Mouse (Mus musculus): ENCODE results near the gene Taf4. TPM values are rescaled to one million over a fixed set of nuclear protein-coding genes. Genes with fewer than 3 reads are reported as not detected.

Gene Taf4
- total RNA-seq, 2 experiments from 2014 or later: 22.5 to 23.4 TPM

- Histone ChIP-seq H3K27ac (no peak overlapping the region), H3K4me3 (no peak overlapping the region)
- peak; percentile 69 for TF ChIP-seq CTCF (conservative IDR thresholded peaks at IDR 0.05)
- DNase-seq (ENCODE audit: low spot score in 2 of 2): peak; percentile 34 to 69
Measured at GRCm38 (mm10) chr2:179916877-179917673, 59.4 kb downstream of the Taf4 start.

DNA sequence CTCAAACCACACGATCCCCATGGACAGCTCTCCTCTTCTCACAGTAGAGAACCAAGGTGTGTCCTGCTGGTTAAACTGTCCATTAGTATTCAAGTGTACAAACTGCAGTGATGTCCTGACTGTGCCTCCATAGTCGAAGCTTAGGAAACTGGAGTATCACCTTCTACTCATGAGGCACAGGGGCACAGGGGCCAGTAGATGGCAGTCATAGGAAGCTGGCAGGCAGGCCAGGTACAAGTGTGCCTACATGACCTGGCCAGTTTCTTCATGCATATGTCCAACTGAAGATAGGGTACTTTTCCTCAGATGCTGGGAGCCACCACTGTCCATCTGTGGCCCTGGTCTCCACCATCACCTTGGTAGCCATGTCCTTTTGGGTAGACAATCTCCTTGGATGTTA, 62.2 kb downstream of the Taf4 start:
- H3K4me3 ChIP-seq: no peak overlapping the region
- DNase-seq (ENCODE audit: low spot score in 2 of 2): no peak
- peak; percentile 54 for TF ChIP-seq CTCF (conservative IDR thresholded peaks at IDR 0.05)
- H3K27ac ChIP-seq: no peak overlapping the region

GRCm38 (mm10) chr2:179913349-179913748, 63.1 kb downstream of the Taf4 start:
- Histone ChIP-seq H3K4me3 (no peak overlapping the region), H3K27ac (no peak overlapping the region)
- DNase-seq (ENCODE audit: low spot score in 2 of 2): no peak
- no peak for TF ChIP-seq CTCF (conservative IDR thresholded peaks at IDR 0.05)

- no peak overlapping the region for H3K27ac ChIP-seq
- TF ChIP-seq CTCF (conservative IDR thresholded peaks at IDR 0.05): no peak
- no peak overlapping the region for H3K4me3 ChIP-seq
- no peak for DNase-seq (ENCODE audit: low spot score in 2 of 2)
Measured at GRCm38 (mm10) chr2:179912911-179913310, 63.5 kb downstream of the Taf4 start.

DNA sequence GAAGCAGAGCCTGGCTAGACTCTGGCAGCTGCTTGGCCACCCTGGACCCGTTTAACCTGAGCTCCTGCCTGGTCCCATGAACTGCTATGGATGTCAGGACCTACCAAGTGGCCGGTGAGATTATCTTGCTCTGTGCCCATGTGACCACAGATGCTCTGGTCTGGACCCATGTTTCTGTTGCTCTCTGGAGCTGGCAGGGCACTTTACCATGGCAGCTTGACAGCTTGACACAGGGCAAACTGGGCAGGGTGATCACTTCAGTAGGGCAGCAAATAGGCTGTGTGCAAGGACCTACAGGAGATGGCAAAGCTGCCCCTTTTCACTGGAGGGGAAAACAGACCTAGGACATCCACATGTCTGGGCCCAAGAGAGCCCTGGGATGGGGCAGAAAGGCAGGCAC, 79.5 kb downstream of the Taf4 start:
- Histone ChIP-seq H3K4me3 (no peak overlapping the region), H3K27ac (no peak overlapping the region)
- no peak for TF ChIP-seq CTCF (conservative IDR thresholded peaks at IDR 0.05)
- no peak for DNase-seq (ENCODE audit: low spot score in 2 of 2)

DNA sequence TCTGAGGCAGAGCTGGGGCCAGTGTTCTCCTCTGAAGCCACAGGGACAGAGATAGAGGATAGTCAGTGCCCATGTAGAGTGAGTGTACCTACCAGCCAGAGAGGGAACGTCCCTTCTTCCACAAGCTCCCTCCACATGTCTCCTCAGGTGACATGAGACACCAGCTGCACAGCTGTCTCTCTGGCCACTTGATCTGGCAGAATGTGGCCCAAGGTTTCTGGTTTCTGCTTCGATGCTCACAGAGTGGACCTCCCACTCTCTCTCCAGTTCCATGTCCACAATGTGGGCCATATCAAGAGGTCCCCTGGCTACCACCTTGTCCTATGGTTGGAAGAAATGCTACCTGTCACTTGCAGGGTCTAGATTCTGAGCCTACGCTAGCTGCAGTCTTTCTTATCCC, 85.4 kb downstream of the Taf4 start:
- no peak overlapping the region for H3K27ac ChIP-seq
- TF ChIP-seq CTCF (conservative IDR thresholded peaks at IDR 0.05): no peak
- DNase-seq (ENCODE audit: low spot score in 2 of 2): no peak
- no peak overlapping the region for H3K4me3 ChIP-seq

- no peak for TF ChIP-seq CTCF (conservative IDR thresholded peaks at IDR 0.05)
- no peak overlapping the region for H3K27ac ChIP-seq
- DNase-seq (ENCODE audit: low spot score in 2 of 2): no peak
- H3K4me3 ChIP-seq: no peak overlapping the region
Measured at GRCm38 (mm10) chr2:179884561-179884960, 91.9 kb downstream of the Taf4 start.

GRCm38 (mm10) chr2:179877551-179878215, 98.8 kb downstream of the Taf4 start:
- no peak overlapping the region for H3K27ac ChIP-seq
- peak; percentile 92 for TF ChIP-seq CTCF (conservative IDR thresholded peaks at IDR 0.05)
- no peak overlapping the region for H3K4me3 ChIP-seq
- peak; percentile 34 to 76 for DNase-seq (ENCODE audit: low spot score in 2 of 2)

- Histone ChIP-seq H3K4me3 (no peak overlapping the region), H3K27ac (no peak overlapping the region)
- TF ChIP-seq CTCF (conservative IDR thresholded peaks at IDR 0.05): peak; percentile 93
- peak; percentile 60 to 84 for DNase-seq (ENCODE audit: low spot score in 2 of 2)
Measured at GRCm38 (mm10) chr2:179875147-179875546, 101.3 kb downstream of the Taf4 start.

DNA sequence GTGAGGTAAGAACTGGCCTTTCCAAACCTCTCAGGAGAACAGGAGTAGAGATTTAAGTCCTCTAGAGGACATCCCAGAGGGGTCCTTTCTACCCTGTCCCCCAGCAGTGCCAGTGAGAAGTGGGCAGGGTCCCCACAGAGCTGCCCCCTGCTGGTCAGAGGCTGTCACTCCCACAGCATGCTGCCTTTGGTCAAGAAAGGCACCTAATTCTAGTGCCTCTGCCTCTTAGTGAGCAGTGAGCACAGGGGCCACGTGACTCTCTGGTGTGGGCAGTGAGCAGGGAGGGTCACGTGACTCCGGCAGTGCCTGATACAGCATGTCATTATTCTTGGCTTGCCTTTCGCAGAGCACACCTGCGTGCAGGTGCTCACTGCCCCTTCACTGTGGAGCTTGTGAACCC, 103.1 kb downstream of the Taf4 start:
- peak in 1 of 2 experiments; percentile 21 for DNase-seq (ENCODE audit: low spot score in 2 of 2)
- TF ChIP-seq CTCF (conservative IDR thresholded peaks at IDR 0.05): peak; percentile 74
- H3K27ac ChIP-seq: no peak overlapping the region
- no peak overlapping the region for H3K4me3 ChIP-seq

- Histone ChIP-seq H3K4me3 (no peak overlapping the region), H3K27ac (no peak overlapping the region)
- TF ChIP-seq CTCF (conservative IDR thresholded peaks at IDR 0.05): peak; percentile 67
- no peak for DNase-seq (ENCODE audit: low spot score in 2 of 2)
Measured at GRCm38 (mm10) chr2:179872724-179873123, 103.7 kb downstream of the Taf4 start.

- peak; percentile 33 to 49 for DNase-seq (ENCODE audit: low spot score in 2 of 2)
- TF ChIP-seq CTCF (conservative IDR thresholded peaks at IDR 0.05): no peak
- Histone ChIP-seq H3K4me3 (no peak overlapping the region), H3K27ac (no peak overlapping the region)
Measured at GRCm38 (mm10) chr2:179869871-179870270, 106.6 kb downstream of the Taf4 start.

DNA sequence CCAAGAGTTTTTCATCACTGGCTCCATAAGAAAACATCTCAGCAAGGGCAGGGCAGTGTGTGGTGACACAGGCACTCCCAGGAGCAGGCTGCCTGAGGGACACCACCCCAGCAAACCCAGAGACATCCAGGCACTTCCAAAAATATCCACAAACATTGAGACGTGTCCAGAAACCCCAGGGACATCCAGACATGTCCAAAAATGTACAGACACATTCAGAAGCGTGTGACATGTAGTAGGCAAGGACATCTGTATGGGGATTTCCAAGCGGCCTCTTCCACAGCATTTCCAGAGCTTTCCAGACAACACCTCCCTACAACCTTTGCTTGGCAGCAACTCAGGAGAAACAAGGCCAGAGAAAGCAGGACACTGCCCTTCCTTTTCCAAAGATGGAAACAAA, 108.8 kb downstream of the Taf4 start:
- TF ChIP-seq CTCF (conservative IDR thresholded peaks at IDR 0.05): no peak
- H3K4me3 ChIP-seq: no peak overlapping the region
- H3K27ac ChIP-seq: no peak overlapping the region
- no peak for DNase-seq (ENCODE audit: low spot score in 2 of 2)

DNA sequence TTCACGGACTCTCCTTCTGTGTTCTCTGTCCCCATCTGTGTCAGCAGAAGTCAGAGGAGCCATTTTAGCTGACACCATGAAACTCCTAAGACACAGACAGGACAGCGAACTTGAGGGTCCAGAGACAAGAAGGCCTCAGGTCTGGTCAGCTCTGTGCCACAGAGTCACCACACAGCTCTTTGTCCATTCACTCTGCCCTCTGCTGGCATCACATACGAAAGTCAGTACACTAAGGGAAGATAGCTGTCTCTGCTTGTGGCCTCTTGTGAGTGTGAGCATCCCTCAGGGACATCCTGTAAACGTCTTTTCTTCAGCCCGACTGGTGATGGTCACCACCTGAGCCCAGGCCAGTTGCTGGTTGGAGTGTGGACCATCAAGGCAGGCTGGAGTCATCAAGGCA, 111.3 kb downstream of the Taf4 start:
- TF ChIP-seq CTCF (conservative IDR thresholded peaks at IDR 0.05): peak; percentile 59
- Histone ChIP-seq H3K4me3 (no peak overlapping the region), H3K27ac (no peak overlapping the region)
- no peak for DNase-seq (ENCODE audit: low spot score in 2 of 2)
